Mouse (Mus musculus) left cerebral cortex, postnatal 25 days (tissue): ENCODE data around the gene Ccnb2. TPM values are rescaled to one million over a fixed set of nuclear protein-coding genes. Genes with fewer than 3 reads are reported as not detected.

Source experiments
- DNase-seq, 2 experiments: peaks; one replicate each; pipeline ENCODE4 v3.0.0; 2022; ENCODE audit warnings: low spot score in 2 of 2, mixed read lengths in 1 of 2
- intact Hi-C: fragments of 180-260 bp; cut with DNase I; formaldehyde crosslinking; loops from one replicate; pipeline ENCODE4 v1.15.1; 2025
- microRNA-seq, 2 experiments: library from miRNA; unstranded; fragments of <30 nt; microRNA quantifications; one replicate each; pipeline ENCODE4 v1.2.0; 2022
- total RNA-seq, 2 experiments: library from RNA; stranded (reverse); gene quantifications; 2 replicates each; pipeline ENCODE4 v1.2.3; 2021

The Ccnb2 gene
- total RNA-seq, 2 experiments from 2014 or later: 1.1 to 1.3 TPM

- intact Hi-C loops: no loop called here
- peak in 1 of 2 experiments; percentile 31 for DNase-seq
Observed at GRCm38 (mm10) chr9:70387410-70388119, 33.8 kb downstream of the Ccnb2 start.

GRCm38 (mm10) chr9:70384958-70385728 lies 36.2 kb downstream of the Ccnb2 start:
- intact Hi-C loops: no loop called here
- DNase-seq: no peak

DNA sequence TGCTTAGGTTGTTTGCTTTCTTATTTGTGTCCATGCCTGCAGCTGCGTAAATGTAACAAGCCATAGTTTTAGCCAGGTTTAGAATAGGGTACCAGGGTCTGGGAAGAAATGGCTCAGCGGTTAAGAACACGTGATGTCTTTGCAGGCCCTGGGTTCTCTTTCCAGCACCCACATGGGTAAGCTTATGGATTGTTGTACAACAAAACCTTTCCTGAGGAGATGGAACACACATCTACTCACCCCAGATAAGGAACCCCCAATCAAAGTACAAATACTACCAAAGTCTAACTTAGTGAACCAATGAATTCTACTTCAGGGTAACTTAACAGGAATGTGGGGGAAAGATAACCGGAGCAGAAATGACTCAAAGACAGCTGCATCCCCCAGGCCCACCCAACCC lies 36.9 kb downstream of the Ccnb2 start:
- DNase-seq: no peak
- intact Hi-C loops: no loop called here

GRCm38 (mm10) chr9:70383750-70384149 lies 37.6 kb downstream of the Ccnb2 start:
- DNase-seq: no peak
- intact Hi-C loops: no loop called here

GRCm38 (mm10) chr9:70382091-70382490 lies 39.3 kb downstream of the Ccnb2 start:
- intact Hi-C loops: no loop called here
- DNase-seq: no peak

DNA sequence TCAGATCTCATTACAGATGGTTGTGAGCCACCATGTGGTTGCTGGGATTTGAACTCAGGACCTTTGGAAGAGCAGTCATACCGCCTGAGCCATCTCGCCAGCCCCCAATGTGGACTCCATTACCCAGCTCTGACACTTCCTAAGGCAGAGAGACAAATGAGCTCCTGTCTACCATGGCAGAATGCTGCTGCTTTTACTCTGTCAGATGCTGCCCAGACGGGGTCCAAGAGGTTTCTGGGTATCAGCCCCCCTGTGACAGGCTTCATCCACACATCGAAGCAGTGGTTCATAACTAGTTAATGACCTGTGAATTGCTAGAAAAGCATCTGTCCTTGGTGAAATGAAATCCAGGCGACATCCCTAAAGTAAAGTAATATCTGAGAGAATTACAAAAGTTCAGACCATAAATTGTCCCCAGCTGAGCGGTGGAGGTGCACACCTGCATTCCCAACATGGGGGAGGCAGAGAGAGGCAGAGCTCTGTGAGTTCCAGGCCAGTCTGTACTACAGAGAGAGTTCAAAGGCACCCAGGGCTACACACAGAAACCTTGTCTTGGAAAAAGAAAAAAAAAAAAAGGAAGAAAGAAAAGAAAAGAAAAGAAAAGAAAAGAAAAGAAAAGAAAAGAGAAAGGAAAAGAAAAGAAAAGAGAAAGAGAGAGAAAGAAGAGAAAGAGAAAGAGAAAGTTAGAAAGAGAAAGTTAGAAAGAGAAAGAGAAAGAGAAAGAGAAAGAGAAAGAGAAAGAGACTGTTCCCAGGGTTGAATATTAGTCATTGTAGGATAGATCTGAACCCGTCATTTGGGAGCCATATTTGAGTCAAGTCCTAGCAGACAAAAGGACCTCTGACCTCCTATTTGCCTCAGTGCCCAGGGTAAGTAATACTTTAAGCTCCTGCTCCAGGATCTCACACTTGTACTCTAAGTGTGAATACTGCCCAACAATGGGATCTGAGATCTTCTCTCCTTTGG lies 41.6 kb downstream of the Ccnb2 start:
- DNase-seq: no peak

DNA sequence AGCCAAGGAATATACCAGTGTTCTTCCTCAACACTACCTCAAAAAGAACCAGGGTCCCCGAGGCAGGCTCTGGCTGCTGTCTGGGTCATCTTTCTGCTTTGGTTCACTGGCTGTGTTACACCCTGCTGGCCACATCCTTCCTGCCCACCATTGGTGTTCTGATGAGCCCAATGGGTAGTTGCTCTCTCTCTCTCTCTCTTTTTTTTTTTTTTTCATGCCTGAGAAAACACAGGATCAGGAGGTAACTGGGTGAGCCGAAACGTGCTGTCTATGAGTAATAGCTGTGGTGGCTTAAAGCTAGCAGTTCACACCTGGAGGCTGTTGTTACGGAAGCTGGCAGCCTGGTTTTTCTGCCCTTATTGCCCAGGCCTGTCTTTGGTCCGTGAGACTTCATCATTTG lies 49.7 kb downstream of the Ccnb2 start:
- DNase-seq: no peak
- intact Hi-C loops: no loop called here

More for the DNA sequence above, 41.6 kb downstream of the Ccnb2 start:
- intact Hi-C loops: no loop called here

DNA sequence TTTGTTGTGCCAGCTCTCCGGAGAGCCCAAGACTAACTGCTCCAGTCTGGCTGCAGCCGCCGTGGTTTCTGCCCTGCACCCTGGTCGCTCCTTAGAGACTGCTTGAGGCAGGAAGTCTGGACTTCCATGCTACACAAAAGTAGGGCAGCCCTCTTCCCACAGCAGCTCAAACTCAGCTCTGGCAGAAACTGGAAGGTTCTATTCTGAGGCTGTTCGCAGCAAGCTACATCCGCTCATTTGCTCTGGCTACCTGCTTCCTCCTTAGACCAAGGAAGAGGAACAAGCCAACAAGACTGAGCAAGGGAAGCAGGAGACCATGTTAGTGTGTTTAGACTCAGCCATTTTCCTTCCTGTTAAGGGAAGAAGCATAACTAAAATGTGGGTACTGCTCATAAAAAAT lies 54.4 kb downstream of the Ccnb2 start:
- peak; percentile 20 to 77 for DNase-seq
- intact Hi-C loops: no loop called here

GRCm38 (mm10) chr9:70365915-70366314 lies 55.4 kb downstream of the Ccnb2 start:
- intact Hi-C loops: no loop called here

GRCm38 (mm10) chr9:70364741-70365140 lies 56.6 kb downstream of the Ccnb2 start:
- intact Hi-C loops: no loop called here
- peak; percentile 39 to 86 for DNase-seq

More at GRCm38 (mm10) chr9:70365915-70366314, 55.4 kb downstream of the Ccnb2 start:
- DNase-seq: peak in 1 of 2 experiments; percentile 56

GRCm38 (mm10) chr9:70359402-70360131 lies 61.8 kb downstream of the Ccnb2 start:
- DNase-seq: peak in 1 of 2 experiments; percentile 86
- intact Hi-C loops: loop anchor here (2.0 kb wide), 1 partner anchor 21 kb away; no protein-coding TSS in a partner anchor

Small RNA genes lying within 50 kb of the gene (microRNA-seq; reads per million reads assigned to microRNA genes)
- 0.67 to 1.2 reads per million in 2 experiments for gene Mir5626

Other genes starting within 250 kb of the Ccnb2 start
- 10 to 100 TPM; 13.5 to 14.7 TPM for gene Myo1e, start 214.2 kb downstream of the Ccnb2 start, total RNA-seq
- 10 to 100 TPM; 38.7 to 43.3 TPM for gene Rnf111, start 82.2 kb upstream of the Ccnb2 start, total RNA-seq
- 10 to 100 TPM; 42.7 to 49.0 TPM for gene Sltm, start 121.2 kb upstream of the Ccnb2 start, total RNA-seq
- 1 to 10 TPM; 1.1 to 1.5 TPM for gene Gm10642, start 234.7 kb upstream of the Ccnb2 start, total RNA-seq
- gene Mindy2, start 235.6 kb upstream of the Ccnb2 start, total RNA-seq: 10 to 100 TPM; 35.0 to 39.3 TPM